Mouse (Mus musculus) liver, adult 2 months (tissue): Measurements from ENCODE around the gene Ddx41.

ENCODE experiments used
- CTCF ChIP-seq: fragments of 200-500 bp; IDR thresholded peaks from 2 replicates; pipeline ENCODE4 v1.5.1; 2011; ENCODE audit warnings: low read depth, low read length, control low read depth
- POLR2A ChIP-seq: fragments of 200-500 bp; IDR thresholded peaks from 2 replicates; pipeline ENCODE4 v1.6.1; 2011; ENCODE audit warnings: low read length, control low read depth; ENCODE audit not compliant: insufficient read depth; ENCODE audit errors: extremely low read depth

- TF ChIP-seq CTCF = no peak
- TF ChIP-seq POLR2A = no peak
These were observed 663 bp downstream of the Ddx41 start for GRCm38 (mm10) chr13:55535796-55536193.
